Mouse (Mus musculus): Measurements from ENCODE around the gene Carns1. TPM values are rescaled to one million over a fixed set of nuclear protein-coding genes. Genes with fewer than 3 reads are reported as not detected.

Gene Carns1
- total and polyA plus RNA-seq, 3 experiments: 1.7 to 4.0 (median 3.8) TPM

DNA sequence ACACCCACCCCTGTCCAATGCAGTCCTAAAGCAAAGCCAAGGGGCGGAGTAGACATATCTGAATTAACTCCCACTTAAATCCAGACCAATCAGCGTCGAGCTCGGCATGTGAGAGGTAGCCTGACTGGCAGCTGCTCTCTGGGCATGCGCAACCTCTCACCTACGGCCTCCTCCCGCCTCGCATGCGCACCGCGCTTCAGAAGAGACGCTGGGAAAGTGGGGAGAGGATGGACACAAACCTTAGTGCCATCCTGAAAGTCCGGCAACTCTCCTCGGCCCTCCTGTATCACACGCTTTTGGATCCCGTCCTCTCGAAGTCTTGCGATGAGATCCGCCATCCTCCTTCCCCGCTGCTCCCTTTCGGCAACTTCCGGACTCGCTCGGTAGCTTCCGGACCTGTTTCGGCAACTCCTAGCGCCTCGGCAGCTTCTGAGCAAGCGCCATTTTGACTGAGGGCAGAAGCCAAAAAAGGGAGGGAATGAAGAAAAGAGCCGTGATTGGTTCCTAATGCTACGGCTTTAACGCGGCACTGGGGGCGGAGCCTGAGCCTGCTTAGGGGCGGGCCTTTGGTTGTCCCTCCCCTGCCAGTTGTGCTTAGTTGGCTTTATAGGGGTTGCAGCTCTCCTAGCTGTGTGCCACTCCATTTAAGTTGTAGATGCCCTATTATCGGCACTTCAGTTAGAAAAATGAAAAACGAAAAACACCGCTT is 54.0 kb downstream of the Carns1 start:
- dilution Hi-C loops (cut with MboI; ENCODE audit: extremely low pct_ligation_motif_present, extremely low pct_unique_long_range_greater_than_20kb, low sequenced_read_pairs): no loop called here
- peak overlapping the region; percentile 21; the same call in 1 of the 2 replicates for H3K4me2 ChIP-seq (ENCODE audit: insufficient read depth, low read depth, poor library complexity, severe bottlenecking)
- peaks cover 6% of the 10 kb centered on the region; the same call in 1 of the 2 replicates for H3K79me2 ChIP-seq (replicated peaks; ENCODE audit: control insufficient read depth, extremely low read depth, insufficient read depth, poor library complexity, severe bottlenecking)
- no peaks in the 10 kb centered on the region for H3K27me3 ChIP-seq (replicated peaks)
- H3K9ac ChIP-seq (ENCODE audit: insufficient read depth, low read depth): peak overlapping the region; percentile 33; the same call in 1 of the 2 replicates
- peaks cover 17 to 32% of the 10 kb centered on the region in 2 experiments for H3K36me3 ChIP-seq (replicated peaks in 1 of 2; ENCODE audit: control insufficient read depth in 1 of 2, insufficient read depth in 1 of 2, low read length in 1 of 2)
- in situ Hi-C loops (cut with MboI; ENCODE audit: low pct_ligation_motif_present, low pct_unique_long_range_greater_than_20kb, low sequenced_read_pairs): no loop called here
- peak overlapping the region; percentile 27 to 63 (median 49) for H3K4me3 ChIP-seq (replicated peaks in 1 of 3; ENCODE audit: low read depth in 2 of 3, low read length in 2 of 3, poor library complexity in 1 of 3)
- TF ChIP-seq TCF12 (IDR thresholded peaks at IDR 0.05; ENCODE audit: low read depth, low read length) (peak; percentile 85), MEF2A (IDR thresholded peaks at IDR 0.05; ENCODE audit: borderline replicate concordance, low read depth, low read length) (no peak; the same call in 1 of the 2 replicates), ELF1 (IDR thresholded peaks at IDR 0.05; ENCODE audit: low read depth, low read length) (peak; percentile 93), HCFC1 (IDR thresholded peaks at IDR 0.05; ENCODE audit: low read depth, low read length) (peak; percentile 95), JUND (conservative IDR thresholded peaks at IDR 0.05; ENCODE audit: low read depth, low read length) (no peak), EP300 (IDR thresholded peaks at IDR 0.05; ENCODE audit: low read length) (no peak), TBP (conservative IDR thresholded peaks at IDR 0.05; ENCODE audit: low read depth, low read length) (0 out of 2 replicates have a peak, but pooled peaks have one; percentile 56), ZMIZ1 (IDR thresholded peaks at IDR 0.05; ENCODE audit: low read depth, low read length) (0 out of 2 replicates have a peak, but pooled peaks have one; percentile 62), UBTF (IDR thresholded peaks at IDR 0.05; ENCODE audit: low read depth, low read length) (no peak), SIN3A (IDR thresholded peaks at IDR 0.05; ENCODE audit: low read length) (0 out of 2 replicates have a peak, but pooled peaks have one; percentile 41), PAX5 (IDR thresholded peaks at IDR 0.05; ENCODE audit: low read length) (no peak), BHLHE40 (IDR thresholded peaks at IDR 0.05; ENCODE audit: low read depth, low read length) (no peak), KAT2A (IDR thresholded peaks at IDR 0.05; ENCODE audit: insufficient replicate concordance, low read length) (peak; percentile 88), USF2 (conservative IDR thresholded peaks at IDR 0.05; ENCODE audit: low read depth, low read length) (peak; percentile 41; the same call in 1 of the 2 replicates), USF1 (IDR thresholded peaks at IDR 0.05; ENCODE audit: low read depth, low read length) (no peak), NRF1 (IDR thresholded peaks at IDR 0.05; ENCODE audit: low read depth, low read length) (peak; percentile 95), ZNF384 (IDR thresholded peaks at IDR 0.05; ENCODE audit: low read depth, low read length) (peak; percentile 37; the same call in 1 of the 2 replicates), CTCF (conservative IDR thresholded peaks at IDR 0.05 in 1 of 2, IDR thresholded peaks at IDR 0.05 in 1 of 2; ENCODE audit: low read depth in 2 of 2, low read length in 2 of 2) (no peak), JUN (IDR thresholded peaks at IDR 0.05; ENCODE audit: insufficient read depth, low read depth, low read length) (no peak), SMC3 (IDR thresholded peaks at IDR 0.05; ENCODE audit: low read depth, low read length) (no peak), MXI1 (IDR thresholded peaks at IDR 0.05; ENCODE audit: low read depth, low read length) (no peak), MAFK (IDR thresholded peaks at IDR 0.05; ENCODE audit: insufficient replicate concordance, low read length) (peak; percentile 46; the same call in 1 of the 2 replicates), CHD1 (IDR thresholded peaks at IDR 0.05; ENCODE audit: low read depth, low read length) (no peak), MAZ (IDR thresholded peaks at IDR 0.05; ENCODE audit: low read depth, low read length) (no peak; the same call in 1 of the 2 replicates), E2F4 (IDR thresholded peaks at IDR 0.05; ENCODE audit: insufficient replicate concordance, low read depth, low read length) (no peak), ZC3H11A (IDR thresholded peaks at IDR 0.05; ENCODE audit: low read depth, low read length) (no peak), IRF4 (IDR thresholded peaks at IDR 0.05; ENCODE audit: low read depth, low read length) (peak; percentile 25; the same call in 1 of the 2 replicates), MAX (IDR thresholded peaks at IDR 0.05; ENCODE audit: low read length) (peak; percentile 100), MYC (IDR thresholded peaks at IDR 0.05; ENCODE audit: low read depth, low read length) (no peak), POLR2AphosphoS2 (IDR thresholded peaks at IDR 0.05; ENCODE audit: low read depth, low read length) (no peak), ZKSCAN1 (IDR thresholded peaks at IDR 0.05; ENCODE audit: borderline replicate concordance, low read depth, low read length) (no peak), RCOR1 (conservative IDR thresholded peaks at IDR 0.05; ENCODE audit: low read depth, low read length) (no peak), RAD21 (IDR thresholded peaks at IDR 0.05; ENCODE audit: low read depth, low read length) (no peak), ETS1 (conservative IDR thresholded peaks at IDR 0.05; ENCODE audit: low read depth, low read length) (peak; percentile 34; the same call in 1 of the 2 replicates), POLR2A (IDR thresholded peaks at IDR 0.05; ENCODE audit: low read depth, low read length) (peak; percentile 72), NELFE (IDR thresholded peaks at IDR 0.05; ENCODE audit: low read depth, low read length) (peak; percentile 59), CHD2 (IDR thresholded peaks at IDR 0.05; ENCODE audit: low read length) (peak; percentile 70; the same call in 1 of the 2 replicates), GABPA (IDR thresholded peaks at IDR 0.05; ENCODE audit: insufficient replicate concordance, low read depth, low read length) (no peak; the same call in 1 of the 2 replicates)
- peaks cover 17 to 69% of the 10 kb centered on the region in 2 experiments for H3K4me1 ChIP-seq (ENCODE audit: control insufficient read depth in 1 of 2, insufficient read depth in 2 of 2)
- H3K27ac ChIP-seq (ENCODE audit: insufficient read depth, low read depth): peak overlapping the region; percentile 58
- DNase-seq (ENCODE audit: extremely low read depth): peak; percentile 99
- H3K9me3 ChIP-seq (replicated peaks; ENCODE audit: low read length): no peaks in the 10 kb centered on the region
